Mouse (Mus musculus) cerebellum, adult 8-10 months (tissue): Measurements from ENCODE around the gene Ranbp3.
A peak's percentile ranks its signal among the peaks of the same experiment; 100 is the strongest.
"Not testable (repeated sequence)": the region's sequence is repeated elsewhere in the genome, so short reads cannot be mapped to it uniquely, and the experiment has no call there.

Source experiments
- DNase-seq: peaks from one replicate; pipeline ENCODE4 v3.0.0; 2022

Ranbp3 gene

DNA sequence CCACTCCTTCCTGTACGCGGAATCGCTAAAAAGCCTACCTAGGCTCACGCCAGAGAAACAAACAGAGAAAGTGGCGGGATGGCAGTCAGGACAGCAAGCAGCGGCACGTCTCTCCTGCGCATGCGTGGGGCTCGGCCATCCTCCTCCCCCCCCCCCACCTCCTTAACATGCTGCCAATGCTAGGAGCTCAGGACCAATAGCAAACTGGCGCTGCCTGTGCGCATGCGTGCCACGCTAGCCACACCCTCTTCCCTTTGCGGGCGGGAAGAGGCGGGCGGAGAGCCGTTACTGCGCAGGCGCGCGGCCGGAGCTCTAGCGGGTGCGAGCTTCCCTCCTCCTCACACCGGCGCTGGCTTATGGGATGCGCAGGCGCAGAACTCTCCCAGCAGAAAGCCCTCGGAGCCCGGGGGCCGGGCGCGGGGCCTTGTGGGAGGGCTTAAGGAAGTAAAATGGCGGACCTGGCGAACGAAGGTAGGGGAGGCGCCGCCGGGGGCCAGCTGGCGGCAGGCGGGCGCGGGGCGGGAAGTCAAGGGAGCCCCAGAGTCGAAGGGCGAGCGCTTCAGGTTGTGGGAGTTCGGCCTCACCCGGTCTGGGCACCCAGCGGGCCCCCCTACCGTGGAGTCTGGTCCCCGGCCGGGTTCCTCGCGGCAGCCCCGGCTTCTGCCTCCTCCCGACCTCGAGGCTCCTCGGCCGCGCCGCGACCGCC, at the start of gene Ranbp3:
TSS of gene Ranbp3 (plus strand) at position 354 of the 706 bp plus-strand sequence.
- DNase-seq: peak; percentile 99

GRCm38 (mm10) chr17:56625495-56625894, 47.6 kb upstream of the Ranbp3 start:
- DNase-seq: no peak

DNA sequence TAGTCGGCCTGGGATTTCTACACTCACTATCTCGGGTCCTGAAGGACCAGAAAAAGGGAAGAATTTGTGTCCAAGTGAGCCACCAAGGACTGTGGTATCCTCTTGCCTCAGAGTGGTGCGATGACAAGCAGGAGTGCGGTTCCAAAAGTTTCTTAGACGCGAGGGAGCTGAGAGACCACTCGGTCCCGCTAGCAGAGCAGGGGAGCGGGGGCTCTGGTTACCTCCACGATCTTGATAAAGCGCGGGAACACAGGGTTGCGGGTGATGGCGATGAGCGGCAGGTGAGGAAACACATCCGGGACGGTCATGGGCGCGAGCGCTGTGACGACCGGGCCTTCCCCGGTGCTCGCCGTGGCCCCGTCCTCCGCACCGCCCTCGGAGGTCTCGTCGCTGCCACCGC, 46.8 kb upstream of the Ranbp3 start:
- DNase-seq: no peak

DNA sequence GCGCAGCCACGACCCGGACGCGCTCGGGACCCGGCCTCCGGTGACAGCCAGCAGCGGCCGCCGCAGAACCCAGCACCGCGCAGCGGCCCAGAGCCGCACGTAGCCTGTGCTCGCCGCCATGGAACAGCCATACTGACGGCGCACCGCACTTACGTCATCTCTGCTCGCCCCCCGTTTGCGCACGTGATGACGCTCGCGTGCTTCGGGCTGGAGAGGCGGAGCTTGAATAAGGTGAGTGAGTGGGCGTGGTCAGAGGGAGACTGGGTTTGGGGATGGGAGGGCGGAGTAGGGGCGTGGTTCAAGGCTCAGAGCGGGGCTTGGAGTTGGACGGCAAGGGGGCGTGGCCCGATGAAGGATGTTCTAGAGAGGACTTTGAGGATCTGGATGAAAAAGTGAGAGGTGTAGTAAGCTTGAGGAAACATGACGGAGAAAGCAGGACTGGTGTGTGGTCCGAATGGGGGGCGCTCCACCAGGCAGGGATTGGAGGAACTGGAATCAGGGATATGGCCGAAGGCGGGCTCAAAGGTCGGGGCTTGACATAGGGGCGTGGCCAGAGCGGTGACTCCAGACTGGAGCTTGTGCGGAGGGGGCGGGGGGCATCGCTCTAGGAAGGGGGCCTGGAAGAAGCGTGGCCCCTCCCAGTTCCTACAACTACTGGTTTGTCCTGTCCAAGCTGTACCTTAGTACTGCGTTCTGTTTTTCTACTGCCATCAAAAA, 46.2 kb upstream of the Ranbp3 start, which contains the start of gene Lonp1:
TSS of gene Lonp1 (minus strand) at position 134 of the 717 bp plus-strand sequence.
- DNase-seq: peak; percentile 97

DNA sequence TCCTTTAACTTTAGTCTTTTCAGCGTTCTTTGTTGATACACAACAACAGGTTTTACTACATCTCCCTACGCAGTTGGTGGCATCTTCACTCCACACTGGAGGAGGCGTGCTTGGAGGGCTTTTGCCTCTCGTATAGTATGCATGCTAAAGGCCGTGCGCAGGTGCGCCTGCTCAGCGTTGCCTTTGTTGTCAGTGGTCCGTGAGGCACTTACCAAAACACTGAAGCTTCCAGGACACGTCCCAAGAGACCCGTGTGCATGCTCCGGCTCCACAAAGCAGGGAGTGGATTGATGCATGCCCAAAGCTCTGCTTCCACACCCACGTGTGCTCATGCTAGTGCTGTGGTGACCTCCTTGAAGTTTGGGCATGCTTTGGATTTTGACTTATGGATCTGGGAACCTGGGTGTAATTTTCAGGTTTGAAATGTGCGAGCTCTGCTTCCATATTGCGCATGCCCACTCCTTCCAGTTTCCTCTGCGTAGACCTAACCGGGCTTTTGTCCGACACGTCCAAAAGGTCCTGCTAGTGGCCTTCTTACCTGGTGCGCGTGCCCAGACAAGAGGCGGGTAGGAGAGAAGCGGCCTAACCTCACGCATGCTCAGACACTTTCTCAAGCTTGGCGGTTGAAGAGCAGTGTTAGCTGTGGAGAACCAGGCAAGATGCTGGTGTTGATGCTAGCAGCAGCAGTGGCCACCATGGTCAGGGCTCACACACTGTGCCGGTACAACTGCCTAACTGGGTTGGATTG, 45.4 kb upstream of the Ranbp3 start, which contains the start of gene Catsperd:
TSS of gene Catsperd (plus strand) at position 614 of the 748 bp plus-strand sequence.
- no peak for DNase-seq

DNA sequence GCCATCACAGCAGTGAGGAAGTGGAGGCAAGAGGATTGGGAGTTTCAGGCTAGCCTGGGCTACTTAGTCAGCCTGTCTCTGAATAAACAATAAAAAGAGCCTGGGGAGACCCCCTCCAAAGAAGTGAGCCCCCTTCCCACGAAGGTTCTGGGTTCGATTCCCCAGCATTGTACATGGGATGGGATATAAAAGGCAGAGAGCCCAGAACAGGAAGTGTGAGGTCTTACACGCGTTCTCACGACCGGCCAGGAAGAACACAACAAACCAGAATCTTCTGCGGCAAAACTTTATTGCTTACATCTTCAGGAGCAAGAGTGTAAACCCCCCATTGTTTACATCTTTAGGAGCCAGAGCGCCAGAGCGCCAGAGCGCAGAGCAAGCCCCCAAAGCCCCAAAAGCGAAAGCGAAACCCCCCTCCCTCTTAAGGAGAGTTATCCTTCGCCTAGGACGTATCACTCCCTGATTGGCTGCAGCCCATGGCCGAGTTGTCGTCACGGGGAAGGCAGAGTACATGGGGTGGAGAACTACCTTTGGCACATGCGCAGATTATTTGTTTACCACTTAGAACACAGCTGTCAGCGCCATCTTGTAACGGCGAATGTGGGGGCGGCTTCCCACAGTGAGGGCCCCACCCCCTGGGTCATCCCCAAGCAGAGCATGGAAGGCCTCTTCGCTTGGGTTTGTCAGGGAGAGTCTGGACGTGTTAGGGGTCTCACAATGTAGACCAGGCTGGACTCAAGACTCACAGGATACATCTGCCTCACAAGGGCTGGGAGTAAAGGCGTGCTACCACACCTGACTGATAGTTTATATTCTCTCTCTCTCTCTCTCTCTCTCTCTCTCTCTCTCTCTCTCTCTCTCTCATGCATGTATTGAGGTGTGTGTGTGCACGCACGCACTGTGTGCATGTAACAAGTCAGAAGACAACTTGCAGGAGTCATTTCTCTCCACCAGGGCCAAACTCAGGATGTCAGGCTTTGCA, 43.0 kb upstream of the Ranbp3 start:
- not testable (repeated sequence) for DNase-seq

DNA sequence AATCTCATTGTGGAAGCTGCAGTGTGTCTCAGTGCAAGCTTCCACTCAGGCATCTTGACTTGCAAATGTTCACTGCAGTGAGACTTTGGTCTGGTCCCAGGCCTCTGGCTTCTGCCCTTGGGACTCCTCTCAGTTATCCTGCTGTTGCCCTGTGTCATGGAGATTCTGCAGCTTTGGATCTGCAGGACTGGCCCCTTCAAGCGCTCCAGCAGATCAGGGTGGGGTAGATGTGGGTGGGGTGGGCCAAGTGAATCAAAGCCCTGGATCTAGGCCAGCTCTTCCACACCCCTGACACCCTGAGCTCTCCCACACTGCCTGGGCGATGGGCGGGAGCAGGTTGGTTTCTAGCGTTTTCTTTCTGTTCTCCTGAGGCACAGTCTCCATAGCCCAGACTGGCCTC, 41.3 kb upstream of the Ranbp3 start:
- no peak for DNase-seq

GRCm38 (mm10) chr17:56634023-56634422, 39.1 kb upstream of the Ranbp3 start:
- no peak for DNase-seq

DNA sequence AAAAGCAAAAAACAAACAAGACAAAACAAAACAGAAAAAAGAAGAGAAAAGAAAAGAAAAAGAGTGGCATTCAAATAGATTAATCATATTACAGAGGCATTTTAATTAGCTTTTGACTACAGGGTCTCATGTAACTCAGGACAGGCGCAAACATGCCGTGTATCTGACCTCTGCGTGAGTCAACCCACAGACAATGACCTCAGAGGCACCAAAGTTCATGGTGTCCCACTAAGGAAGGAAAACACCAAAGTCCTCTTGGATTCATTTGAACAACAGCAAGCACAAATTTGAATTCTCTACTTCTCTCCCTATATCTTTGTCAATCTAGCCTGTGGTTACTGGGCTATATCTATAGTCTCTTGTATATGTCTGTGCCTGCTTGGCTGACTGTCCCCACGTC, 29.9 kb upstream of the Ranbp3 start:
- no peak for DNase-seq

GRCm38 (mm10) chr17:56647546-56647945, 25.5 kb upstream of the Ranbp3 start:
- DNase-seq: no peak

DNA sequence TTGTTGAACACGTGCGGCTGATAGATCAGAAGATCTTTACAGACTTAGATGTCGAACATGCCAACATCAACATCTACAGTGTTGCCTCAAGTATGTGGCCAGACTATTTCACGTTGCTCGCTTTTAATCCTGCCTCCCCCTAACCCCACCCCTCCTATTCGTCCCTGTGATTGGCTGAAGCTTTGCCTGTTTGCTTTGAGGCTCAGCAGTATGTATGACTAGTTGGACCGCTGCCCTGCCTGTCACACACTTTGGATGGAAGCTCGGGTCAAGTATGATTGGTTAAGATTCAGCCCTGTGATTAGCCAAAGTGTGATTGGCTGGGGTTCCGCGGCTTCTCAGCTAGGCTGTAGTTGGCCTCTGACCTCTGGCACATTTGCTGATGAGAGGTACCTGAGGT, 21.3 kb upstream of the Ranbp3 start:
- no peak for DNase-seq

GRCm38 (mm10) chr17:56654771-56655170, 18.3 kb upstream of the Ranbp3 start:
- no peak for DNase-seq

- DNase-seq: no peak
Measured at GRCm38 (mm10) chr17:56655311-56655710, 17.8 kb upstream of the Ranbp3 start.

GRCm38 (mm10) chr17:56656171-56656570, 16.9 kb upstream of the Ranbp3 start:
- no peak for DNase-seq

DNA sequence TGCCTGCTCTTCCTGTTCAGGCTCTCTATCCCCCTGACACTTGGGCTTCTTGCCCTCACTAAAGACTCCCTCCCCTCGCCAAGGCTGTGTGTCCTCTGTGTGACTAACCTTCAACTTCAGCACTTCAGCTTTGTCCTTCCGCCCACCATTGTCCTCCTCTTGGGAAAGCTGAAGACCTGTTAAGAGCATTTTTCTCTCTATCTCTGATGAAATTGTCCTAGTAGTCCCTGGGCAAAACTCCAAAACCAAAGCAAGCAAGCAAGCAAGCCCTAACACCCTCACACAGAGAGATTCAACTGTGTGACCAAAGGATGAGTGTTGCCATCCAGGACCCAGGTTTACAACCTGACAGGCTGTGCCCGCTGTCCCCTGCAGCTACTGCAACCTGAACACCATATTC, 9.4 kb upstream of the Ranbp3 start:
- DNase-seq: no peak

DNA sequence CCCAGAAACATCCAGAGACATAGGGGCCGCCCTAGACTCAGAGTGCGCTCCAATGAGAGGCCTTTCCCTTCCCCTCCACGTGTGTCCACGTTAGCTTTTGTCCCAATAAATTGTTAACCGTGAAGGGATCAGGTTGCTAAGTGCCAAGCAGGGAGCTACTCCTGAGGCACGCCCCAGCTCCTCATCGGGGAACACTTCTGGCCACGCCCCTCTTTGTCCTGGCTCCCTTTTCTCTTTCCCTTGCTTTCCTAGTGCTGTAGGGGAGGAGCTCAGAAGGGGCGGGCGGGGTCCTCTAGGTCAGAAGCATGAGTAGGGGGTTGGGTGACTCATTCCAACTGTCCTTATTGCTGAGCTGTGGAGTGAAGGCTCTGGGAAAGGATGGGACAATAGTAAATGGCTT, 8.8 kb upstream of the Ranbp3 start:
- DNase-seq: no peak

GRCm38 (mm10) chr17:56666384-56666783, 6.7 kb upstream of the Ranbp3 start:
- DNase-seq: no peak

DNA sequence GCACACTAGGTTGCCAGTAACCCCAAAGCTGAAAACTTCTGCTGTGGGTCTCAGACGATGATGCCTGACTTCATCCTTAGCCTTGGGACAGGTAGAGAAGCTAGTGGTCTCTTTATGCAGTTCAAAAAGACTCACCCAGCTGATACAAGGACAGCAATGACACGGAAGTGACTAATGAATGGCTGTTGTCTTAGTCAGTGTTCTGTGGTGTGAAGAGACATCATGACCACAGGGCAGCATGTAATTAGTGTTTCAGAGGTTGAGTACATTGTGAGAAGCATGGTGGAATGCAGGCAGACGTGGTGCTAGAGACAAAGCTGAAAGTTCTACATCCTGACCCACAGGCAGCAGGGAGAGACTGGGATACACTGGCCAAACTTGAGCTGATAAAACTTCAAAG, 5.5 kb upstream of the Ranbp3 start:
- no peak for DNase-seq

GRCm38 (mm10) chr17:56668384-56669144, 4.5 kb upstream of the Ranbp3 start:
- peak; percentile 88 for DNase-seq

GRCm38 (mm10) chr17:56669766-56670165, 3.3 kb upstream of the Ranbp3 start:
- no peak for DNase-seq

- peak; percentile 56 for DNase-seq
Measured at GRCm38 (mm10) chr17:56673647-56674416, 738 bp downstream of the Ranbp3 start.
